Mouse (Mus musculus) embryonic facial prominence, embryonic 15.5 days (tissue): ENCODE measurements around the gene BC055324. TPM values are rescaled to one million over a fixed set of nuclear protein-coding genes. Genes with fewer than 3 reads are reported as not detected.
"Not testable (repeated sequence)": the region's sequence is repeated elsewhere in the genome, so short reads cannot be mapped to it uniquely, and the experiment has no call there.

Experiments
- ATAC-seq: fragments of 200-750 bp; cut with Nextera tagmentation; 2 replicates; pipeline ENCODE4 v1.8.0; 2017; ENCODE audit warnings: low read depth, moderate TSS enrichment; ENCODE audit not compliant: insufficient number of reproducible peaks, low FRiP score, low TSS enrichment
- H3K27ac ChIP-seq: fragments of 300-500 bp; sonication (generic); replicated peaks from 2 replicates; pipeline ENCODE4 v1.5.1; 2015; ENCODE audit warnings: mild to moderate bottlenecking, inconsistent platforms
- H3K27me3 ChIP-seq: fragments of 300-500 bp; sonication (generic); 2 replicates; pipeline ENCODE4 v1.6.1; 2015; ENCODE audit warnings: inconsistent platforms
- H3K36me3 ChIP-seq: fragments of 300-500 bp; sonication (generic); 2 replicates; pipeline ENCODE4 v1.6.1; 2015; ENCODE audit warnings: mild to moderate bottlenecking, inconsistent platforms
- H3K4me1 ChIP-seq: fragments of 300-500 bp; sonication (generic); 2 replicates; pipeline ENCODE4 v1.6.1; 2015; ENCODE audit warnings: inconsistent platforms
- H3K4me2 ChIP-seq: fragments of 300-500 bp; sonication (generic); replicated peaks from 2 replicates; pipeline ENCODE4 v1.6.1; 2015; ENCODE audit warnings: mild to moderate bottlenecking, inconsistent platforms
- H3K4me3 ChIP-seq: fragments of 300-500 bp; sonication (generic); replicated peaks from 2 replicates; pipeline ENCODE4 v1.5.1; 2015; ENCODE audit warnings: mild to moderate bottlenecking, inconsistent platforms
- H3K9ac ChIP-seq: fragments of 300-500 bp; sonication (generic); 2 replicates; pipeline ENCODE4 v1.6.1; 2015; ENCODE audit warnings: inconsistent platforms
- H3K9me3 ChIP-seq: fragments of 300-500 bp; sonication (generic); replicated peaks from 2 replicates; pipeline ENCODE4 v1.6.1; 2016; ENCODE audit warnings: inconsistent platforms
- WGBS: fragments of 180-500 bp; shearing (Covaris S2); methylation state at CpG from one replicate; pipeline ENCODE4 v1.1.7; 2015; 5-methylcytosine and 5-hydroxymethylcytosine counted together
- polyA plus RNA-seq: library from polyadenylated mRNA; unstranded; fragments of >200 nt; fragmentation: Nextera tagmentation; extraction: Ambion mirVana; gene quantifications from 2 replicates; pipeline ENCODE4 v1.2.1, GENCODE M21; 2015

Gene BC055324
- 15.5 and 17.0 TPM in 2 replicates for polyA plus RNA-seq

GRCm38 (mm10) chr1:163994721-163995608 lies at the start of gene BC055324, which contains the start of gene Mettl18:
BC055324 (minus strand) TSS chr1:163994796.
Mettl18 (plus strand) TSS chr1:163994889.
- 0 out of 2 replicates have a peak, but pooled peaks cover 4% of the 10 kb centered on the region for H3K4me1 ChIP-seq
- no peaks in the 10 kb centered on the region for H3K9me3 ChIP-seq
- H3K4me3 ChIP-seq, result peak within 1 kb of the TSS; percentile 83
- H3K27me3 ChIP-seq, result no peaks in the 10 kb centered on the region
- peak; percentile 95 for ATAC-seq
- H3K4me2 ChIP-seq, result peak within 1 kb of the TSS; percentile 63
- peak within 1 kb of the TSS; percentile 70 for H3K9ac ChIP-seq
- peak within 1 kb of the TSS; percentile 82 for H3K27ac ChIP-seq
- no peaks in the 10 kb centered on the region for H3K36me3 ChIP-seq
- WGBS, result 4% methylated on average over 43 of the region's 43 CpGs

GRCm38 (mm10) chr1:164043549-164043948 lies 49.0 kb upstream of the BC055324 start:
- no peaks in the 10 kb centered on the region for H3K4me1 ChIP-seq
- no peak overlapping the region for H3K27ac ChIP-seq
- H3K4me2 ChIP-seq, result no peak overlapping the region
- no peak overlapping the region for H3K9ac ChIP-seq
- H3K36me3 ChIP-seq, result no peaks in the 10 kb centered on the region
- no peak overlapping the region for H3K4me3 ChIP-seq
- ATAC-seq, result no peak
- WGBS, result 66% methylated on average over 3 of the region's 3 CpGs
- H3K27me3 ChIP-seq, result no peaks in the 10 kb centered on the region
- no peaks in the 10 kb centered on the region for H3K9me3 ChIP-seq

DNA sequence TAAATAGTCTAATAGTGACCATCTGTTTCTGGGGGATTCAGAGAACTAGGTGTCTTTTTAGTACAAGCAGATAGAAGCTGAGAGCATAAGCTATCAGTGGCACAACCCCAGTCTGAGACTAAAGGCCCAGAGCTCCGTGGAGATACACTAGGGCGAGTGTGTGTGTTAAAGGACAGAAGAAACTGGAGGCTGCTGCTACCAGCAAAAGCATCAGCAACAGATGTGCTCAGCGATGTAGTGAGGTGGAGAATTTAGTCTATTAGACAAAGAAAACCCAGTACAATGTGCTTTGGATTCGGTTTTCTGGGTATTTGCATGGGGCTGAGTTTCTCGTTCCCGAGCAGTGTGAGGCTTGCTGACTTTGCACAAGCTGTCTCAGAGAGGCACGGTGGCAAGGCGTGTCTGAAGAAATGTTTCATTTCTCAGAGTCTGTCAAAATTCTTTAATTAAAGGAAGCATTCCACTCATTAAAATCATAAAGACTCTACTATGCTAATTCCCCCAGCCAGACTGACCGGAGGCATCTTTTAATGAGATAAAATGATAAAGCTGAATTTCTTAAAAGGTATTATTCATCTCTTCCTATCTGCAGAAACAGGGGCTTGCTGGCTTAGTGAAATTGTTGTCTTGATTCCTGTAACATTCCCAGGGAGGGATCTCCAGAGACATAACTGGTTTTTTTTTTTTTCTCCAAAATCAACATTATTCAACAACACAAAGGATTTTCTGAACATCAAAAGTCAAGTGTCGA lies 46.0 kb upstream of the BC055324 start:
- H3K36me3 ChIP-seq, result no peaks in the 10 kb centered on the region
- no peaks in the 10 kb centered on the region for H3K9me3 ChIP-seq
- no peak overlapping the region for H3K4me3 ChIP-seq
- H3K4me1 ChIP-seq, result no peaks in the 10 kb centered on the region
- ATAC-seq, result no peak
- H3K27me3 ChIP-seq, result no peaks in the 10 kb centered on the region
- H3K27ac ChIP-seq, result no peak overlapping the region
- no peak overlapping the region for H3K4me2 ChIP-seq
- WGBS, result 62% methylated on average over 10 of the region's 10 CpGs
- no peak overlapping the region for H3K9ac ChIP-seq

- 50% methylated on average over 5 of the region's 5 CpGs for WGBS
- no peaks in the 10 kb centered on the region for H3K4me1 ChIP-seq
- H3K4me2 ChIP-seq, result no peak overlapping the region
- no peak overlapping the region for H3K4me3 ChIP-seq
- H3K9ac ChIP-seq, result no peak overlapping the region
- H3K9me3 ChIP-seq, result no peaks in the 10 kb centered on the region
- no peak for ATAC-seq
- H3K36me3 ChIP-seq, result no peaks in the 10 kb centered on the region
- no peaks in the 10 kb centered on the region for H3K27me3 ChIP-seq
- no peak overlapping the region for H3K27ac ChIP-seq
Observed at GRCm38 (mm10) chr1:164027416-164027815, 32.8 kb upstream of the BC055324 start.

GRCm38 (mm10) chr1:164025685-164026084 lies 31.1 kb upstream of the BC055324 start:
- 81% methylated on average over 4 of the region's 4 CpGs for WGBS
- no peak overlapping the region for H3K4me2 ChIP-seq
- H3K4me3 ChIP-seq, result no peak overlapping the region
- no peaks in the 10 kb centered on the region for H3K36me3 ChIP-seq
- H3K9me3 ChIP-seq, result no peaks in the 10 kb centered on the region
- H3K27me3 ChIP-seq, result no peaks in the 10 kb centered on the region
- H3K9ac ChIP-seq, result no peak overlapping the region
- ATAC-seq, result no peak
- H3K4me1 ChIP-seq, result no peaks in the 10 kb centered on the region
- H3K27ac ChIP-seq, result no peak overlapping the region

DNA sequence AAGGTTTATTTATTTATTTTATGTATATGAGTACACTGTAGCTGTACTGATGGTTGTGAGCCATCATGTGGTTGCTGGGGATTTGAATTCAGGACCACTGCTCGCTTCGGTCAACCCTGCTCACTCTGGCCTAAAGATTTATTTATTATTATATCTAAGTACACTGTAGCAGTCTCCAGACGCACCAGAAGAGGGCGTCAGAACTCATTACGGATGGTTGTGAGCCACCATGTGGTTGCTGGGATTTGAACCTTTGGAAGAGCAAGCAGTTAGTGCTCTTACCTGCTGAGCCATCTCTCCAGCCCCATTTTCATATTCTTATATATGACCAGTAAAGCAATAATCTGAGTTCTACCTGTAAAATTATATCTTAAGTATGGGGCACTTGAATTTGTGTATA lies 27.5 kb upstream of the BC055324 start:
- not testable (repeated sequence) for H3K4me2 ChIP-seq, ATAC-seq, H3K4me3 ChIP-seq, H3K27me3 ChIP-seq, H3K36me3 ChIP-seq, H3K27ac ChIP-seq, H3K9ac ChIP-seq, H3K9me3 ChIP-seq, H3K4me1 ChIP-seq
- 70% methylated on average over 5 of the region's 5 CpGs for WGBS

DNA sequence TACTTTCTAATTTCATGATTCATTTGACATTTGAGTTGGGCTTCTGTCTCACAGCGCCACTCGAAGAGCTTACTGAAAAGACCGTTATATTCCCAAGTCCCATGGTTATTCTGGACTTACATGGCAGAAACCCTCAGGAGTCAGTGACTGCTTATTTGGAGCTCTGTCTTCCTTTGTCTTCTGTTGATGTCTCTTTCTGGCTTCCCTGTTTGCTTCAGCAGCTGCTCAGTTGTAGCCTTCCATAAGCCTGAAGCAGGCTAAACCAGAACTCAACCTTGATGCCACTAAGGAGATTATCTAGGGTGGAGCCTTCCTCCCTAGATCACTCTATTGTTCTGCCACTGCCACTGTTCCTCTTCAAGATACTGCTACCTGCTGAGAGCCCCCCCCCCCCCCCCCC lies 26.1 kb upstream of the BC055324 start:
- not testable (repeated sequence) for H3K9ac ChIP-seq, H3K27ac ChIP-seq, H3K27me3 ChIP-seq, H3K4me2 ChIP-seq, H3K4me3 ChIP-seq, ATAC-seq, H3K9me3 ChIP-seq, H3K36me3 ChIP-seq, H3K4me1 ChIP-seq
- 84% methylated on average over 3 of the region's 3 CpGs for WGBS

GRCm38 (mm10) chr1:164019789-164020188 lies 25.2 kb upstream of the BC055324 start:
- H3K9me3 ChIP-seq, result no peaks in the 10 kb centered on the region

GRCm38 (mm10) chr1:164018221-164018896 lies 23.8 kb upstream of the BC055324 start:
- Histone ChIP-seq H3K9me3 (no peaks in the 10 kb centered on the region), H3K36me3 (no peaks in the 10 kb centered on the region), H3K4me1 (no peaks in the 10 kb centered on the region), H3K27me3 (no peaks in the 10 kb centered on the region), H3K4me2 (no peak overlapping the region), H3K27ac (no peak overlapping the region), H3K4me3 (no peak overlapping the region), H3K9ac (no peak overlapping the region)
- ATAC-seq, result no peak
- WGBS, result 80% methylated on average over 16 of the region's 16 CpGs

More at GRCm38 (mm10) chr1:164019789-164020188, 25.2 kb upstream of the BC055324 start:
- no peak for ATAC-seq
- no peak overlapping the region for H3K4me3 ChIP-seq
- no peaks in the 10 kb centered on the region for H3K36me3 ChIP-seq
- H3K9ac ChIP-seq, result no peak overlapping the region
- no peaks in the 10 kb centered on the region for H3K4me1 ChIP-seq
- H3K27me3 ChIP-seq, result no peaks in the 10 kb centered on the region
- WGBS, result 77% methylated on average over 6 of the region's 6 CpGs
- no peak overlapping the region for H3K27ac ChIP-seq
- no peak overlapping the region for H3K4me2 ChIP-seq

DNA sequence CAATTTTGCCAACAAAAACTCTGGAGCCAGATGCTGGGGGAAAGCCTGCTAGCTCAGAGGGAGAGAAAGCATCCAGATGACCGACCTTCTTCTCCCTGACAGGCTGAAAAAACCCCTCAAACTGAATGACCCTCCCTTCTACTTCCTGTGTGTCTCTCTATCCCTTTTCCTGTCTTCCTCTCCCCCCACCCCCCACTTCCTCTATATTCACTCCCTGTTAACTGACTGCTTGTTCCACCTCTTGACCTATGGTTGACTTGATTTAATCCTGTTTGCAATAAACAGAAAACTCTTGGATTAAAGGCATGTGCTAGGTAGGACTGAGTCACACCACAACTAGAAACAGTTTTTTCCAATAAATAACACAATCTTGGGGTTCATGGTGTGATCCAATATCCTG lies 20.0 kb upstream of the BC055324 start:
- Histone ChIP-seq H3K27ac (no peak overlapping the region), H3K4me3 (no peak overlapping the region), H3K4me2 (no peak overlapping the region), H3K9ac (no peak overlapping the region), H3K9me3 (no peaks in the 10 kb centered on the region), H3K4me1 (no peaks in the 10 kb centered on the region), H3K36me3 (no peaks in the 10 kb centered on the region), H3K27me3 (no peaks in the 10 kb centered on the region)
- WGBS, result 77% methylated on average over 1 of the region's 1 CpGs
- no peak for ATAC-seq

- H3K4me1 ChIP-seq, result no peaks in the 10 kb centered on the region
- H3K4me2 ChIP-seq, result no peak overlapping the region
- no peaks in the 10 kb centered on the region for H3K36me3 ChIP-seq
- ATAC-seq, result no peak
- WGBS, result 44% methylated on average over 2 of the region's 2 CpGs
- H3K27me3 ChIP-seq, result no peaks in the 10 kb centered on the region
- no peaks in the 10 kb centered on the region for H3K9me3 ChIP-seq
- no peak overlapping the region for H3K9ac ChIP-seq
- no peak overlapping the region for H3K27ac ChIP-seq
- H3K4me3 ChIP-seq, result no peak overlapping the region
Observed at GRCm38 (mm10) chr1:164009235-164009634, 14.6 kb upstream of the BC055324 start.
